Mouse (Mus musculus) embryonic fibroblast, embryonic 13.5 days (primary cell): ENCODE measurements around the gene Ndufs3. TPM values are rescaled to one million over a fixed set of nuclear protein-coding genes. Genes with fewer than 3 reads are reported as not detected.

Source experiments
- H3K27ac ChIP-seq: 2 replicates; pipeline ENCODE4 v1.5.1; 2012; ENCODE audit warnings: low read length, control low read depth, inconsistent platforms; ENCODE audit not compliant: insufficient read depth
- H3K4me1 ChIP-seq: 2 replicates; pipeline ENCODE4 v1.6.1; 2011; ENCODE audit warnings: low read length; ENCODE audit not compliant: control insufficient read depth, insufficient read depth
- H3K4me3 ChIP-seq: 2 replicates; pipeline ENCODE4 v1.5.1; 2011; ENCODE audit warnings: mild to moderate bottlenecking, control low read depth, low read length; ENCODE audit not compliant: insufficient read depth
- CTCF ChIP-seq: IDR thresholded peaks from 2 replicates; pipeline ENCODE4 v1.5.1; 2011; ENCODE audit warnings: mild to moderate bottlenecking, control low read depth, low read length, moderate library complexity, borderline replicate concordance; ENCODE audit not compliant: insufficient read depth
- POLR2A ChIP-seq: IDR thresholded peaks from 2 replicates; pipeline ENCODE4 v1.6.1; 2011; ENCODE audit warnings: low read depth, mild to moderate bottlenecking, control low read depth, low read length, moderate library complexity
- polyA plus RNA-seq: library from polyadenylated mRNA; stranded (reverse); fragments of >200 nt; gene quantifications from 2 replicates; pipeline ENCODE4 v1.2.4, GENCODE M21; 2011; ENCODE audit warnings: low read depth; ENCODE audit not compliant: missing spikeins, insufficient read length

Gene Ndufs3
- polyA plus RNA-seq, 1 experiment: 118 TPM

GRCm38 (mm10) chr2:90931829-90932228, 27.2 kb upstream of the Ndufs3 start:
- Histone ChIP-seq H3K4me3 (no peak overlapping the region), H3K27ac (no peak overlapping the region), H3K4me1 (no peaks in the 10 kb centered on the region)
- TF ChIP-seq CTCF (no peak), POLR2A (no peak)

GRCm38 (mm10) chr2:90928566-90928965, 23.9 kb upstream of the Ndufs3 start:
- no peak for TF ChIP-seq CTCF
- peaks cover 4% of the 10 kb centered on the region for H3K4me1 ChIP-seq
- no peak overlapping the region for H3K4me3 ChIP-seq
- no peak overlapping the region for H3K27ac ChIP-seq

- no peak overlapping the region for H3K27ac ChIP-seq
- peaks cover 8% of the 10 kb centered on the region for H3K4me1 ChIP-seq
- TF ChIP-seq POLR2A (no peak), CTCF (no peak)
- no peak overlapping the region for H3K4me3 ChIP-seq
Measured at GRCm38 (mm10) chr2:90922636-90923035, 18.0 kb upstream of the Ndufs3 start.

GRCm38 (mm10) chr2:90921178-90921577, 16.6 kb upstream of the Ndufs3 start:
- peak overlapping the region; percentile 63 for H3K27ac ChIP-seq
- TF ChIP-seq POLR2A: 0 out of 2 replicates have a peak, but pooled peaks have one; percentile 4
- no peak for TF ChIP-seq CTCF
- peaks cover 8% of the 10 kb centered on the region for H3K4me1 ChIP-seq
- no peak overlapping the region for H3K4me3 ChIP-seq

- TF ChIP-seq CTCF (no peak), POLR2A (no peak; the same call in 1 of the 2 replicates)
- peak overlapping the region; percentile 67 for H3K27ac ChIP-seq
- H3K4me3 ChIP-seq: peak overlapping the region; percentile 83
- peaks cover 12% of the 10 kb centered on the region for H3K4me1 ChIP-seq
Measured at GRCm38 (mm10) chr2:90917999-90918698, 13.5 kb upstream of the Ndufs3 start.

GRCm38 (mm10) chr2:90917233-90917998, 12.8 kb upstream of the Ndufs3 start:
- TF ChIP-seq CTCF: no peak
- peak; percentile 61; the same call in 1 of the 2 replicates for TF ChIP-seq POLR2A
- H3K27ac ChIP-seq: peak overlapping the region; percentile 67
- peaks cover 12% of the 10 kb centered on the region for H3K4me1 ChIP-seq
- H3K4me3 ChIP-seq: peak overlapping the region; percentile 83

GRCm38 (mm10) chr2:90916560-90917232, 12.1 kb upstream of the Ndufs3 start:
- H3K4me3 ChIP-seq: peak overlapping the region; percentile 83
- TF ChIP-seq CTCF (no peak), POLR2A (peak; percentile 43; the same call in 1 of the 2 replicates)
- peaks cover 12% of the 10 kb centered on the region for H3K4me1 ChIP-seq
- H3K27ac ChIP-seq: peak overlapping the region; percentile 67

GRCm38 (mm10) chr2:90915516-90915915, 10.9 kb upstream of the Ndufs3 start:
- Histone ChIP-seq H3K4me3 (peak overlapping the region; percentile 83; the same call in 1 of the 2 replicates), H3K4me1 (peaks cover 12% of the 10 kb centered on the region), H3K27ac (no peak overlapping the region)
- no peak for TF ChIP-seq CTCF
- TF ChIP-seq POLR2A: no peak

- TF ChIP-seq CTCF (no peak), POLR2A (no peak)
- Histone ChIP-seq H3K27ac (no peak overlapping the region), H3K4me3 (no peak overlapping the region), H3K4me1 (peaks cover 12% of the 10 kb centered on the region)
Measured at GRCm38 (mm10) chr2:90913671-90914070, 9.0 kb upstream of the Ndufs3 start.
